Mouse (Mus musculus): ENCODE measurements around the gene Thra.
A peak's percentile ranks its signal among the peaks of the same experiment; 100 is the strongest.

- peak; percentile 67 for TF ChIP-seq CTCF (IDR thresholded peaks at IDR 0.05; ENCODE audit: control insufficient read depth, insufficient read depth, insufficient read length)
- TF ChIP-seq MYOD1 (IDR thresholded peaks at IDR 0.05; ENCODE audit: control insufficient read depth, insufficient read length, low read depth) = no peak
- peak; percentile 99 for TF ChIP-seq MAX (IDR thresholded peaks at IDR 0.05)
- peak; percentile 34 for TF ChIP-seq CEBPB (IDR thresholded peaks at IDR 0.05; ENCODE audit: low read depth)
These were observed 48.2 kb downstream of the Thra start for GRCm38 (mm10) chr11:98788550-98789218.
